ENCODE assay signal across 11 mouse cellular contexts in genomic region chr5:114620305-114620704, GRCm38 (mm10). TPM values are rescaled to one million over a fixed set of nuclear protein-coding genes. Genes with fewer than 3 reads are reported as not detected.
A peak's percentile ranks its signal among the peaks of the same experiment; 100 is the strongest.
DNase-seq lines count a peak whose midpoint lies in the region; ATAC-seq and TF ChIP-seq lines count a peak whose summit lies in the region.
"Had no signal": no experiment of that assay in that cellular context is flagged by ENCODE, and none has a peak within 500 bp of the region (broad histone marks: within the 10 kb centered on the region; RNA-seq: fewer than 3 reads in every experiment).

No protein-coding gene starts in this region.

- H3K4me1 ChIP-seq in lung, postnatal 0 days (ENCODE audit: insufficient read depth, low read depth, low read length): no peaks in the 10 kb centered on the region
- H3K4me1 ChIP-seq in small intestine, adult 2 months (ENCODE audit: control insufficient read depth, insufficient read depth, insufficient read length, low read length): peaks cover 1% of the 10 kb centered on the region; the same call in 1 of the 2 replicates
- H3K4me1 ChIP-seq in forebrain, embryonic 13.5 days: no peaks in the 10 kb centered on the region

- no peaks in the 10 kb centered on the region for H3K27me3 ChIP-seq in lung, postnatal 0 days (replicated peaks; ENCODE audit: insufficient read depth, low read length)
- no peaks in the 10 kb centered on the region for H3K27me3 ChIP-seq in small intestine, adult 2 months (ENCODE audit: control insufficient read depth, insufficient read depth, low read length)
- no peaks in the 10 kb centered on the region for H3K27me3 ChIP-seq in forebrain, embryonic 13.5 days

- intact Hi-C loops in left cerebral cortex, postnatal 10 days (cut with DNase I): no loop called here

- no peak for TF ChIP-seq POLR2A in small intestine, adult 2 months (IDR thresholded peaks at IDR 0.05; ENCODE audit: low read depth, low read length)

- WGBS in lung, postnatal 0 days: 40% methylated on average over 6 of the region's 6 CpGs
- 42% methylated on average over 6 of the region's 6 CpGs for WGBS in small intestine, adult 2 months
- WGBS in forebrain, embryonic 13.5 days: 43% methylated on average over 6 of the region's 6 CpGs

- DNase-seq in embryo, embryonic 10 days (ENCODE audit: low spot score): peak; percentile 36
- DNase-seq in embryo, embryonic 9.5 days (ENCODE audit: extremely low spot score): no peak
- DNase-seq in lung, postnatal 0 days (ENCODE audit: low spot score): peak; percentile 16
- no peak for DNase-seq in lung, postnatal 4 days
- peak; percentile 29 for DNase-seq in c-Kit-positive CD71-positive TER-119-negative erythroid progenitor cells, embryonic 14.5 days (ENCODE audit: low read depth)
- no peak for DNase-seq in left cerebral cortex, postnatal 10 days (ENCODE audit: extremely low spot score in 1 of 2, low spot score in 2 of 2)
- DNase-seq: cerebellum, postnatal 36 days; spleen, adult 18-20 months had no signal

- TF ChIP-seq EP300 in lung, postnatal 0 days (IDR thresholded peaks at IDR 0.05): no peak

- H3K9ac ChIP-seq in lung, postnatal 0 days (replicated peaks; ENCODE audit: low read depth): no peak overlapping the region
- H3K9ac ChIP-seq in forebrain, embryonic 13.5 days: no peak overlapping the region

- ATAC-seq in lung, postnatal 0 days: no peak
- ATAC-seq in forebrain, embryonic 13.5 days: no peak

- H3K4me2 ChIP-seq in lung, postnatal 0 days (replicated peaks; ENCODE audit: low read depth, low read length): no peak overlapping the region
- no peak overlapping the region for H3K4me2 ChIP-seq in forebrain, embryonic 13.5 days
- H3K4me2 ChIP-seq: heart, embryonic 11.5 days had no signal

- peak; percentile 73 for TF ChIP-seq CTCF in lung, postnatal 0 days (IDR thresholded peaks at IDR 0.05)
- TF ChIP-seq CTCF in small intestine, adult 2 months (IDR thresholded peaks at IDR 0.05; ENCODE audit: extremely low read depth, insufficient read length, insufficient replicate concordance, low read depth, low read length): peak; percentile 66; the same call in 1 of the 2 replicates

- H3K27ac ChIP-seq in lung, postnatal 0 days (ENCODE audit: low read length): no peak overlapping the region
- no peak overlapping the region for H3K27ac ChIP-seq in small intestine, adult 2 months (ENCODE audit: insufficient read depth, low read depth, low read length)
- H3K27ac ChIP-seq in forebrain, embryonic 13.5 days: no peak overlapping the region

- H3K4me3 ChIP-seq in lung, postnatal 0 days (ENCODE audit: low read depth, low read length): no peak overlapping the region
- H3K4me3 ChIP-seq in small intestine, adult 2 months (ENCODE audit: low read depth, low read length): no peak overlapping the region
- no peak overlapping the region for H3K4me3 ChIP-seq in forebrain, embryonic 13.5 days

- no peaks in the 10 kb centered on the region for H3K9me3 ChIP-seq in lung, postnatal 0 days (ENCODE audit: low read length)
- no peaks in the 10 kb centered on the region for H3K9me3 ChIP-seq in forebrain, embryonic 13.5 days (replicated peaks)

- H3K36me3 ChIP-seq in lung, postnatal 0 days (ENCODE audit: insufficient read depth, low read length): no peaks in the 10 kb centered on the region
- no peaks in the 10 kb centered on the region for H3K36me3 ChIP-seq in small intestine, adult 2 months (ENCODE audit: control insufficient read depth, insufficient read depth, low read length)
- no peaks in the 10 kb centered on the region for H3K36me3 ChIP-seq in forebrain, embryonic 13.5 days (ENCODE audit: poor library complexity, severe bottlenecking)

RNA-seq across cellular contexts. Expression of gene Trpv4, which starts 37.9 kb away (rescaled TPM):
- polyA plus RNA-seq in lung, postnatal 0 days (2015; fragmentation: Nextera tagmentation; extraction: Ambion mirVana): 2.2 and 3.4 TPM in 2 replicates
- polyA plus RNA-seq in small intestine, adult 2 months (2012; rRNA removed): 2.4 and 2.9 TPM in 2 replicates
- total RNA-seq in left cerebral cortex, postnatal 10 days (2021): under 1 TPM; 0.64 to 0.79 TPM
- 0.39 and 0.47 TPM in 2 replicates for polyA plus RNA-seq in forebrain, embryonic 13.5 days (2015; fragmentation: Nextera tagmentation; extraction: Ambion mirVana)

RNA-seq across cellular contexts. Expression of gene Fam222a, which starts 52.5 kb away (rescaled TPM):
- 1.9 and 2.3 TPM in 2 replicates for polyA plus RNA-seq in lung, postnatal 0 days (2015; fragmentation: Nextera tagmentation; extraction: Ambion mirVana)
- 2.8 and 5.3 TPM in 2 replicates for polyA plus RNA-seq in small intestine, adult 2 months (2012; rRNA removed)
- 1 to 10 TPM; 6.4 to 7.4 TPM for total RNA-seq in left cerebral cortex, postnatal 10 days (2021)
- 4.8 and 4.9 TPM in 2 replicates for polyA plus RNA-seq in forebrain, embryonic 13.5 days (2015; fragmentation: Nextera tagmentation; extraction: Ambion mirVana)

Comparison
In these comparisons a context has a peak if more than half of its experiments do, and no peak if none do; other contexts are left out.
1. DNase-seq: peak in embryo, embryonic 10 days (single experiment), lung, postnatal 0 days (single experiment) and c-Kit-positive CD71-positive TER-119-negative erythroid progenitor cells, embryonic 14.5 days (single experiment); none in embryo, embryonic 9.5 days (single experiment), lung, postnatal 4 days (0 of 2) and left cerebral cortex, postnatal 10 days (0 of 2).